Mouse (Mus musculus): ENCODE measurements around the gene Sbno2.
A peak's percentile ranks its signal among the peaks of the same experiment; 100 is the strongest.

The Sbno2 gene

GRCm38 (mm10) chr10:80141786-80142529 lies 36.6 kb upstream of the Sbno2 start:
- DNase-seq (ENCODE audit: extremely low spot score, low spot score), result peak; percentile 89

GRCm38 (mm10) chr10:80141243-80141642 lies 35.9 kb upstream of the Sbno2 start:
- DNase-seq (ENCODE audit: extremely low spot score, low spot score), result peak; percentile 89

- no peak for DNase-seq (ENCODE audit: extremely low spot score, low spot score)
Measured at GRCm38 (mm10) chr10:80140666-80141035, 35.3 kb upstream of the Sbno2 start, which contains the start of gene Cbarp. TSS of gene Cbarp (minus strand) at chr10:80140835.

DNA sequence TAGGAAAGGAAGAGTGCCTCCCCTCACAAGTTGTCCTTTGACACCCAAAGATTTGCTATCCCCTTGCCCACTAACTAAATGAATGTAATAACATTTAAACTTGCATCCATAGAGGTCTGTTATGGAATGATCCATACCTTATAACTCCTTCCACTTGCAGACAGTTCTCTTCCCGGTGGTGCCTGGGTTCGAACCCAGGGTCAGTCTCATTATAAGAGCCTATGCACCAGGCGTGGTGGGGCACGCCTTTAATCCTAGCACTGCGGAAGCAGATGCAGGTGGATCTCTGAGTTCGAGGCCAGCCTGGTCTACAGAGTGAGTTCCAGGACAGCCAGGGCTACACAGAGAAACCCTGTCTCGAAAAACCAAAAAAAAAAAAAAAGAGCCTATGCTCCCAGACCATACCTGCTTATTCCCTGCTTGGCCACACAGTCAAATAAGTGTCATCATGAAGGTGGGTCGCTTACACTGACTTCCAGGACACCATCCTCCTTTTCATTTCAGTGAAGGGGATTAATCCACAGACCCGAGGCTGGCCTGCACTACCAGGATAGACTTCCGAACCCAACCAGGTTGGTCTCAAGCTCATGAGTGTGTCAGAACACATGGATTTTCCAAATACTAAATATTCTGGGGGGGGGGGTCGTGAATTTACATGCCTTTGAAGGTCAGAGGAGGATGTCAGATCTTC lies 34.7 kb upstream of the Sbno2 start:
- DNase-seq (ENCODE audit: extremely low spot score, low spot score), result no peak

DNA sequence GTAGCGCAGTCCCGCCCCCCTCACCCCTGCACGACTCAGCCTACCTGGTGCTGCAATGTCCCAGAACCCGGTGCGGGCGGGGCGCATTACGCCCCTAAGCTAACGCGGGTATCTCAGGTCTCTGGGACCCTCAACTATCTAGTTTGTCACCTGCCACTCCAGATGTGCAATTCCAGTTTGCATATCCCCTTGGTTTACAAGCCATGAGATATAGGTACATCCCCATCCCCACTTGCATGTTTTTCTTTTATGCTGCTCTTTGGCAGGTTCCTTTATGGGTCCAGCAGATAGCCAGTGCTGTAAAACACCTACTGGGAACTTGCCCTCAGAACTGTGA lies 34.0 kb upstream of the Sbno2 start:
- DNase-seq (ENCODE audit: extremely low spot score, low spot score), result no peak

- peak; percentile 61 for DNase-seq (ENCODE audit: extremely low spot score, low spot score)
Measured at GRCm38 (mm10) chr10:80138553-80139438, 33.4 kb upstream of the Sbno2 start, which contains the start of gene Atp5d. TSS of gene Atp5d (plus strand) at chr10:80138632.

DNA sequence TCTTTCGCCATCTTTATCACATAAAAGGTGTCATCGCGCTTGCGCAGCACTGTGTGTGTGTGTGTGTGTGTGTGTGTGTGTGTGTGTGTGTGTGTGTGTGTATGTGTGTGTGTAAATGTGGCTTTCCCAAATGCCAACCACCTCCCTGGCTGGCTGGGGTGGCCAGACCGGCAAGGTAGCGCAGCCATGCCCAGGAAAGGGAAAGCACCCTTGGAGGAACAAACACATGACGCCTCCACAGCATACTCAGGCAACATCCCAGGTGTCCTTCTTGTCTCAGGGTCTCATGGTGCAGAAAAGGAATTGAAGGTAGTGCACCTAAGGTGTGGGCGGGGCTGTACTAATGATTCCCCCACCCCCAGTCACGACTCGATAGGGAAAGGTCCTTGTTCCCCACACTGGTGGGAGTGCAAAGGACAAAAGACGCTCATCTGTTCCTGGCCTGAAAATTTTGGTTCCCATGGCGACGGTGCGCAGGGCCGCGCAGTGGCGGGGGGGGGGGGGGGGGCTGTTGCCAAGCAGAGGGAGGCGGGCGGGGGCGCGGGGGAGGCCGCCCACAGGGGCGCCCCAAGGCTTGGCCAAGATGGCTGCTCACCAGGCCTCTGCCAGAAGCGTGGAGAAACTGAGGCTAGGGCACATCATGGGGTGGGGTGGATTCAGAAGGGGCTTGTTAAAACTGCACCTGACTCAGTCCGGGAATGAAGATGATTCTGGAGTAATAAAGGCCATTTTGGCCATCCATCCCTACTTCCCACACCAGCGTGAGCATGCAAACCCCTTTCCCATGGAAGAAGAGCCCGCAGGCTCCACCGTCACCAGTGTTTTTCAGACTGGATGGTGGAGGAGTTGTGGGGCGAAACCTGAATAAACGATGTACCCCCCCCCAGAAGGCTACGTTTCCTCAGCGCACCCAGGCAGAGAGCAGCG lies 32.5 kb upstream of the Sbno2 start:
- peak; percentile 50 for DNase-seq (ENCODE audit: extremely low spot score, low spot score)

GRCm38 (mm10) chr10:80136952-80137625 lies 31.7 kb upstream of the Sbno2 start:
- peak; percentile 39 for DNase-seq (ENCODE audit: extremely low spot score, low spot score)

GRCm38 (mm10) chr10:80136179-80136951 lies 31.0 kb upstream of the Sbno2 start:
- no peak for DNase-seq (ENCODE audit: extremely low spot score, low spot score)

- no peak for DNase-seq (ENCODE audit: extremely low spot score, low spot score)
Measured at GRCm38 (mm10) chr10:80135641-80136040, 30.3 kb upstream of the Sbno2 start.

GRCm38 (mm10) chr10:80135161-80135560 lies 29.8 kb upstream of the Sbno2 start:
- no peak for DNase-seq (ENCODE audit: extremely low spot score, low spot score)

DNA sequence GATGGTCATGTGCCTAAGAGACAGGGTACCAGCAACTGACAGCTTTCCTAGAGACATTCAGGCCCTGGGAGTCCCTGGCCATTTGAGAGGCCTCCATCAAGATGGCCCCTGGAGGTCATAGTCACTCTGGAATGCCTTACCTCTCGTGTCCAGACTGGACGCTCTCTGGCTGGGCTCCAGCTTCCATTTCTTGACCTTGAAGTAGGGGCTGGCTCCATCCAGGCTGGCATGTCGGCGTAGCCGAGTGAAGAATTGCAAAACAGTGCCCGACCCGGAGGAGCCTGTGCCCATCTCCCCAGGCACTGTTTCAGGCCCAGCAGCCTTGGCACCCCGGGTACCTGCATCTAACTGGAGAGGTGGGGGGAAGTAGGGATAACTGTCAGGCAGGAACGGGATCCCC lies 29.1 kb upstream of the Sbno2 start:
- no peak for DNase-seq (ENCODE audit: extremely low spot score, low spot score)

GRCm38 (mm10) chr10:80133226-80133849 lies 28.0 kb upstream of the Sbno2 start:
- no peak for DNase-seq (ENCODE audit: extremely low spot score, low spot score)

GRCm38 (mm10) chr10:80131952-80132350 lies 26.6 kb upstream of the Sbno2 start:
- DNase-seq (ENCODE audit: extremely low spot score, low spot score), result peak; percentile 50

DNA sequence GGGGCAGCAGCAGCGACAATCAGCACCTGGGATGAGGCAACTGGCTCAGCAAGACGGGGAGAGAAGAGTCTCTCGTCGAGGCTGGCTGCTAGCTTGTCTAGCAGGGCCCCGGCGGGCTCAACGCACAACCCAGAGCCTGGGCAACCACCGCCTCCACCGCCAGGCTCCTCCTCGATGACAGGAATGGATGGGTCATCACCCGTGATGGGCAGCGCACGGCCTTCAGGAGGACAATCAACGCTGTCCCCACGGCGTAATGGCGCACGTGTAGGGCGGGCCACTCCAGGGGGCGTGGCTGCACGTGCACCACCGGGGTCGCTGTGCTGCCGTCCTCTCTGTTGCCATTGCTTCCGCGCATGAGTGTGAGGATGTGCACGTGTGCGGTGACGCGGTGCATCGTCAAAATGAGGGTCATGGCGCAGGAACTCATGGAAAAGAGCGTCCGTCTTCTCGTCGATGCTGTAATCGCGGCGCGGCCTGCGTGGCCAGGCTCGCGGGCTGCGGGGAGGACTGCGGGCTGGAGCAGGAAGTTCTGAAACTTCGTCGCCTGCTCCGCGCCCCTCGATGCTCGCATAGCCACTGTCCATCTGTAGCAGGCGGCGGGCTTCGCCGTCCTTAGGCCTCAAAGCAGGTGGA lies 26.1 kb upstream of the Sbno2 start:
- peak; percentile 61 for DNase-seq (ENCODE audit: extremely low spot score, low spot score)

DNA sequence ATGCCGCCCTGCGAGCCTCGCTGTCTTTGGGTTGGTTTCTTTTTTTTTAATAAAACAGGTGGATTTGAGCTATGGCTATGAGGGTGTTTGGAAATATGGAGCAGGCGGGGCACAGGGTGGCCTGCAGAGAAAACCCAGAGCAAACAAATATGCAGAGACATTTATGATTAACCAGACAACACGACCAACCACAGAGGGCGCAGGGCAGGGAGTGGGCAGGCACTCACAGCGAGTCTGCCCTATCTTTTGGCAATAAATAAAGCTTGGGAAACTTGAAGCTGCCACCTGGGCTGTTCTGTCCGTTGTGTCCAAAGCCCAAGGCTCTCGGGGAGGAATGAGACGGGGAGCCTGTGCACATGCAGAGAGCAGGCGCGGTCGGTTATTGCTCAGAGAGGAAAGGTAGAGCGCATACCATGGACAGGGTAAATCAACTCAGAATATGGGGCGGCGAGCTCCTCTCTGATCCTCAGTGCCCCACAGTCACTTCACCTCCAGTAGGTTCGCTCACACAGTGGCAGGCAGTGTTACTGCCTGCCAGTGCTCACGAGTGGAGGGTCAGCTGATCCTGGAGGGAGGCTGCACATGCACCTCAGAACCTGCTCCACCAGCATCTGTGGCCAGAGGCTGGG lies 25.1 kb upstream of the Sbno2 start:
- no peak for DNase-seq (ENCODE audit: extremely low spot score, low spot score)

- DNase-seq (ENCODE audit: extremely low spot score, low spot score), result no peak
Measured at GRCm38 (mm10) chr10:80129846-80130245, 24.5 kb upstream of the Sbno2 start.

- no peak for DNase-seq (ENCODE audit: extremely low spot score, low spot score)
Measured at GRCm38 (mm10) chr10:80127920-80128319, 22.5 kb upstream of the Sbno2 start.

All from neural tube, embryonic 10.5 days (tissue).